Mouse (Mus musculus) embryonic facial prominence, embryonic 10.5 days (tissue): ENCODE data around the gene Ctnnd2. TPM values are rescaled to one million over a fixed set of nuclear protein-coding genes. Genes with fewer than 3 reads are reported as not detected.

Experiments used
- DNase-seq: peaks from one replicate; pipeline ENCODE4 v3.0.0-alpha.2; 2017; ENCODE audit warnings: low spot score
- H3K27ac ChIP-seq: fragments of 300-500 bp; sonication (generic); replicated peaks from 2 replicates; pipeline ENCODE4 v1.5.1; 2016; ENCODE audit warnings: mild to moderate bottlenecking
- H3K27me3 ChIP-seq: fragments of 300-500 bp; sonication (generic); replicated peaks from 2 replicates; pipeline ENCODE4 v1.6.1; 2016; ENCODE audit warnings: low read depth, mild to moderate bottlenecking; ENCODE audit not compliant: poor library complexity, severe bottlenecking
- H3K36me3 ChIP-seq: fragments of 300-500 bp; sonication (generic); replicated peaks from 2 replicates; pipeline ENCODE4 v1.6.1; 2016; ENCODE audit warnings: mild to moderate bottlenecking, moderate library complexity
- H3K4me1 ChIP-seq: fragments of 300-500 bp; sonication (generic); 2 replicates; pipeline ENCODE4 v1.6.1; 2016
- H3K4me3 ChIP-seq: fragments of 300-500 bp; sonication (generic); 2 replicates; pipeline ENCODE4 v1.5.1; 2016; ENCODE audit warnings: mild to moderate bottlenecking, moderate library complexity
- H3K9me3 ChIP-seq: fragments of 300-500 bp; sonication (generic); 2 replicates; pipeline ENCODE4 v1.6.1; 2016; ENCODE audit warnings: mild to moderate bottlenecking
- WGBS: fragments of 180-500 bp; shearing (Covaris S2); methylation state at CpG from one replicate; pipeline ENCODE4 v1.1.7; 2016; 5-methylcytosine and 5-hydroxymethylcytosine counted together
- polyA plus RNA-seq: library from polyadenylated mRNA; unstranded; fragments of >200 nt; fragmentation: Nextera tagmentation; extraction: Ambion mirVana; gene quantifications from 2 replicates; pipeline ENCODE4 v1.2.1, GENCODE M21; 2016

The Ctnnd2 gene
- polyA plus RNA-seq, 1 experiment from 2014 or later, result 13.3 TPM

DNA sequence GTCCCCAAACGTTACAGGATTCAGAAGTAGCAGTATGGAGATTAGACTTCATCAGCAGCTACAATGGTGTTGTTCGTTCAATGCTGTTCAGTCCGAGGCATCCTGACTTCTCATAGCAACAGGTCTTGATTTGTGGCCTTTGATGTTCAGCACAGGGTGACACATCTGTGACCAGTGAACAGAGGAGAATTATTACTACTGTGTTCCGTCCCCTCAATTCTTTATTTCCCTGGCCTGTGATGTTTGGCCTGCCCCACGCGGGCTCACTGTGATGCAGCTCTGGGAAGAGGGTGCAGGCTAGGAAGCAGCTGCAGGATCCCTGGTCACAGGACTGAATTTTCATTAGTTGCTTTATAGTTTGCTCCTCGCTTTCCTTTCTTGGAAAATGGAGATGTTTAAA, 197.6 kb downstream of the Ctnnd2 start:
- H3K27ac ChIP-seq, result no peak overlapping the region
- 78% methylated on average over 7 of the region's 7 CpGs for WGBS
- no peak for DNase-seq

DNA sequence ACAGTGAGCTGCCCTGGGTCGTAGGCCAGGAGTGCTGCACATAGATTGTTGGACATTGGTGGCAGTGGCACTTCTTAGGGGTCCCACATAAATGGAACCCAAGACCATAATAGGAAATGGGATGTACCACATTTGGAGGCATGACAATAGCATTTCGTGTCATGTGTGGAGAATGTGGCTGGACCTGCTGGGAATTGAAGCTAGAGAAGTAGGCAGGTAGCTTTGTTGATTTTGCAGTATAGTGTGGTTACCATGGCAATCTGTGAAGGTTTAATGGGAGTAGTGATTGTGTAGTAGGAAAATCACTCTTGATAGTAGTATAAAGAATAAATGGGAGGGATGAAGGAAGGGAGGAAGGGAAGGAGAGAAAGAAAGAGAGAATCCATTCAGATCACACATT, 198.8 kb downstream of the Ctnnd2 start:
- DNase-seq, result no peak
- H3K4me1 ChIP-seq, result no peaks in the 10 kb centered on the region
- no peaks in the 10 kb centered on the region for H3K9me3 ChIP-seq
- H3K27me3 ChIP-seq, result no peaks in the 10 kb centered on the region
- 81% methylated on average over 2 of the region's 2 CpGs for WGBS
- H3K27ac ChIP-seq, result no peak overlapping the region
- no peaks in the 10 kb centered on the region for H3K36me3 ChIP-seq
- no peak overlapping the region for H3K4me3 ChIP-seq

More for the DNA sequence above, 197.6 kb downstream of the Ctnnd2 start:
- no peaks in the 10 kb centered on the region for H3K36me3 ChIP-seq
- no peaks in the 10 kb centered on the region for H3K27me3 ChIP-seq
- H3K4me3 ChIP-seq, result no peak overlapping the region
- no peaks in the 10 kb centered on the region for H3K9me3 ChIP-seq
- no peaks in the 10 kb centered on the region for H3K4me1 ChIP-seq

DNA sequence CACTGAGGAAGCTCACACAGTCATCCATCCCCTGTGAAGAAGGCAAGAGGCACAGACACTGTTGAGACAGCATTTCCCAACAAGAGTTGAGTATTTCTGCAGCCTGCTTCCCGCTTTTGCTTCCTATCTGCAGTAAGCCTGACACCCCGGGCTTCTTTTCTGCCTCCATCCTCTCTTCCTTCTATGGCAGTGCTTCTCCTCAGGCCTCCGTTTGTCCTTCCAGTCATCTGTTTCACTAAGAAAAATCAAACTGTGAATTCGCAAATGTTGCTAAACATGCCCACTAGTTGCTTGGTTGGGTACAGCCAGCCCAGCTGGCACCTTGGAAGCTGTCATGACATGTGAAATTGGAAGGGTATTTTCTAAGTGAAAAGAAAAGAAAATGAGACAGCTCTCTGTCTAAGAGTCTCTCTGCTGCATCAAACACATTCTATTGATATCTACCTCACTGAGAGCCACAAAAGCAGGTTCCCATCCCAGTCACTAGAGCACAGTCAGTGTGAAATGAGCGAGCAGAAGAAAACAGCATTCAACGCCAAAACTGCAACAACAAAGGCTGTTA, 201.3 kb downstream of the Ctnnd2 start:
- DNase-seq, result no peak
- WGBS, result 84% methylated on average over 6 of the region's 6 CpGs
- Histone ChIP-seq H3K4me1 (no peaks in the 10 kb centered on the region), H3K4me3 (no peak overlapping the region), H3K9me3 (no peaks in the 10 kb centered on the region), H3K27ac (no peak overlapping the region), H3K36me3 (no peaks in the 10 kb centered on the region), H3K27me3 (no peaks in the 10 kb centered on the region)

DNA sequence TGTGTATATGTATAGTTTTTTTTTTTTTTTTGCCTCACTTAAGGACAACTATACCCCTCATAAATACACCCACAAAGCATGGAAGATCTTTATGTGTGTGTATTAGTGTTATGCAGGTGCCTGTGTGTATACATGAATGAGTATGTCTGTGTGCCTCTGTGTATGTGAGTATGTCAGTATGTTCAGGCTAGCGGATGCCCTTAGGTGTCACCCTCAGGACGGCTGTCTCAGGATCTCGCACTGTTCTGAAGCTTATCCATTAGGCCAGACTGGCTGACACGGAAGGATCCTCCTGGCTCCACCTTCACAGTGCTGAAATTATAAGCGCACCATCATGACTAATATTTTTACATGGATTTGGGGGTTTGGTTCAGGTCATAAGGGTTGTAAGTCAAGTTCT, 202.5 kb downstream of the Ctnnd2 start:
- Histone ChIP-seq H3K36me3 (no peaks in the 10 kb centered on the region), H3K27ac (no peak overlapping the region), H3K4me3 (no peak overlapping the region), H3K9me3 (no peaks in the 10 kb centered on the region), H3K27me3 (no peaks in the 10 kb centered on the region), H3K4me1 (no peaks in the 10 kb centered on the region)
- DNase-seq, result no peak
- WGBS, result 90% methylated on average over 5 of the region's 5 CpGs

DNA sequence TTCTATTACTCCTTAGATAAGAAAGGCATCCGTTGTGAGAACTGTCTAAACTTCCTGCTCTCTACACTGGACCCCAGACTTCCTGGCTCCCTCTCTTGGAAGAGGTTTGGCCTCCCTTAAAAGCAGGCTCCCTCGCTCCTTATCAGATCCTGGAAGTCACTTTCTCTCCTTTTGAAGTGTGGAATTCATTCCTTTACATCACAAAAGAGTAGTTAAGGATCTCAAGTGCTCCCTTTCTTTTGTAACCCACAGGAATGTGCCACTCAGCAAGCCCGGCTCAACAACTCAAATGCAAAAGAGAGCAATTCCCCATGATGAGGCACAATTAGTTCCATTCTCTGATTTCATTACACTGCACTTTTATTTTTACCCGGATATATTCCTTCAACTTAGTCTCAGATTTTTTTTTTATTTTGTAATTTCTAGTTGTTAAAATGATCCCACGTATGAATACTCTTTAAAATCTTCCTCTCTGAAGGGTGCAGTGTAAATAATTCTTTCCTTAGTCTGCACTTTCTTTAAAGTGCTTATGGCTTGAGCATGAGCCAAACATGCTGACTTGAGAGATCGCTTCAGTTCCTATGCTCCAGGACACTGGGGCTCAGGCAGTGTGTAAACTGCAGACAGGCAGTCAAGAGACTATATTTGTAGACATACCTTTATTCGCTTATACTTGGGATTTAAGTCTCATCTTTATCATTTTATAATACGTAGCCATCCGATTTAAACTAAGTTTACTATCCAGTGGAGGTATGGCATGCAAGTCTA, 210.9 kb downstream of the Ctnnd2 start:
- WGBS, result 22% methylated on average over 9 of the region's 9 CpGs
- no peaks in the 10 kb centered on the region for H3K9me3 ChIP-seq
- no peak overlapping the region for H3K4me3 ChIP-seq
- no peak overlapping the region for H3K27ac ChIP-seq
- no peaks in the 10 kb centered on the region for H3K36me3 ChIP-seq
- peaks cover 18% of the 10 kb centered on the region for H3K4me1 ChIP-seq
- no peak for DNase-seq
- no peaks in the 10 kb centered on the region for H3K27me3 ChIP-seq

DNA sequence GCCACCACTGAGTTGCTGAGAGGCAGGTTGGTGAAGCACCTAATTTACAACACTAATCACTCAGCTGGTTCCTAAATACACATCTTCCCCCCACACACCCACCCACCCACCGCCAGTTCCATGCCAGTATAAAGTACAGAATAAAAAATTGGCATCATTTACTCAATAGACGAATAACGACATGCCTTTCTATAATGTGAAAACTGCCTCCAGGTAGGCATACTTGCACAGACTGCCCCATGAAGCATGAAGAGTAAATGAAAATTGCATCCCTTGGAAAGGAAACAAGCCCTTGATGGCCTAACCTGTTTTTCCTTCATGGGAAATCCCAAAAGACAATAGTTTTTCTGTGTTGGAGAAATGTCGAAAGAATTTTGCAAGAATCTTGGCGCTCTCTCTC, 212.0 kb downstream of the Ctnnd2 start:
- Histone ChIP-seq H3K36me3 (no peaks in the 10 kb centered on the region), H3K27ac (no peak overlapping the region), H3K4me3 (no peak overlapping the region), H3K4me1 (peaks cover 18% of the 10 kb centered on the region), H3K9me3 (no peaks in the 10 kb centered on the region), H3K27me3 (no peaks in the 10 kb centered on the region)
- 75% methylated on average over 5 of the region's 5 CpGs for WGBS
- no peak for DNase-seq

DNA sequence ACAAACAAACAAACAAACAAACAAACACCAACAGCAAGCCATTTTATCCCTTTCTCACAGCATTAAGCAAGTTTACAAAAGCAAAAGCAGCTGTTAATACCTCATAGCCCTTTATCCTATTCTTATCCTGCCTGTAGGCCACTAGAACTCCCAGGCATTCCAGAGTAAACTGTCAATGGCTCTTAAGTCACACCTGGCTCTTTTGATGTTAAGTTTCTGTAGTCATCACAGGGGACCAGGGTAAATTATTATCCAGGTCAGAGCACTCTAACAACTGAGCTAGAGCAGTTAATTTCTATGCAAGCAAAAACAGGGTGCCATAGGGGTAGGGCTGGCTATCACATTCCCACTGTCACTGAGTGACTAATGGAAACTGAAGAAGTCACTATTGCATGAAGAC, 214.1 kb downstream of the Ctnnd2 start:
- Histone ChIP-seq H3K36me3 (no peaks in the 10 kb centered on the region), H3K27me3 (no peaks in the 10 kb centered on the region), H3K4me1 (peaks cover 18% of the 10 kb centered on the region), H3K4me3 (no peak overlapping the region), H3K9me3 (no peaks in the 10 kb centered on the region), H3K27ac (no peak overlapping the region)
- no peak for DNase-seq

DNA sequence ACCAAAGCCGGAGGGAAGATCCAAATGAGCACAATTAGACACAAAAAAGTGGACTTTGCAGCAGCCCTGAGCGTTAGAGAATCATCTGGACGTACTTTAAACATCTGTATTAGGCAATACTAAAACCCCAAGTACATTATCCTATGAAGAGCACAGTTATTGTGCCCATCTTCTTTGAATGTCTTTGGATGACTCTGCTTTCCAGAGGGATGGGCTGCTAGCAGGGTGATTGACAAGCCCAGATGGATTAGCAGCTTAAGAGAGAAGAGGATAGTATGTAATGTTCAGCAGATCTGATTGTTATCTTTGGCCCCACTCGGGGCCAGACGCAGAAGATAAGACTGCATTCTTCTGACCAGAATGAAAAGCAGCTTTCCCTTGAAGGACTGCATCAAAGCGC, 214.9 kb downstream of the Ctnnd2 start:
- H3K27ac ChIP-seq, result no peak overlapping the region
- no peaks in the 10 kb centered on the region for H3K9me3 ChIP-seq
- H3K36me3 ChIP-seq, result no peaks in the 10 kb centered on the region
- no peak for DNase-seq
- peaks cover 18% of the 10 kb centered on the region for H3K4me1 ChIP-seq
- WGBS, result 42% methylated on average over 6 of the region's 6 CpGs
- no peaks in the 10 kb centered on the region for H3K27me3 ChIP-seq
- H3K4me3 ChIP-seq, result no peak overlapping the region

DNA sequence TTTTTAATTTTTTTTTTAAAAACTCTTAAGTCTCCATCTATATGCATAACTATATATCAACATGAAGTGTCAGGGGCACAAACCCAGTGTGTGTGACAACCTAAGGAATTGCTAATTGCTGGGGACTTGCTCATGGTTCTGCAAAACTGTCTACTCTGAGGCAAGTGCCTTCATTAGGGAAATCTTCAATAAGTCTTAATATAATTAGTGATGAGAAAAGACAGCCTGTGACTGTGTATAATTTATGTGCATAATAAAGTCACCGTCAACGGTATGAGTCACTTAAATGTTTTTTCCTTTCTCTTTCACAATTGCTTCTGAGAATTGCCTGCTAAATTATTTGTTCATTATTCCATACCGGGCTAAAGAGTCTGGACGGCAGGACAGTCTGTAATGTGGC, 228.7 kb downstream of the Ctnnd2 start:
- no peaks in the 10 kb centered on the region for H3K9me3 ChIP-seq
- H3K27ac ChIP-seq, result no peak overlapping the region
- WGBS, result 92% methylated on average over 4 of the region's 4 CpGs
- DNase-seq, result no peak
- H3K36me3 ChIP-seq, result no peaks in the 10 kb centered on the region
- no peak overlapping the region for H3K4me3 ChIP-seq
- peaks cover 6% of the 10 kb centered on the region for H3K4me1 ChIP-seq
- no peaks in the 10 kb centered on the region for H3K27me3 ChIP-seq

DNA sequence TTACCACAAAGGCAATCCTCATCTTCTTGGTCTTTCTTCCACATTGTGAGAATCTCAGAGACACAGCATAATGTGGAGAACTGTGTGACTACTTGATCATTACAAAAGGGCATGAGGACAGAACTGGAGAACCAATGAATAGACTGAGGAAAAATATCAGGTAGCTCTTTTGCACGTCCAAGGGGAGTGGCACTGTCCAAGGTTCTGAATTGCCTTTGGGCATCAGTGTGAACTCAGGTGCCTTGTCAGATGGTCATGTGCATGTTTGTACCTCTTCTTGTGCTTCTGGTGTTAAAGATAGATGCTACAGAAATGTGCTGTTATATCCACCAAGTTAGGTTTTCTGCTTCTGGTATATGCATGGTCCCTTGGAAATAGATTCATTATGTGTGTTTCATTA, 233.9 kb downstream of the Ctnnd2 start:
- 2% methylated on average over 1 of the region's 1 CpGs for WGBS
- H3K4me1 ChIP-seq, result no peaks in the 10 kb centered on the region
- H3K4me3 ChIP-seq, result no peak overlapping the region
- peak; percentile 57 for DNase-seq
- H3K27me3 ChIP-seq, result no peaks in the 10 kb centered on the region
- H3K27ac ChIP-seq, result no peak overlapping the region
- H3K9me3 ChIP-seq, result no peaks in the 10 kb centered on the region
- no peaks in the 10 kb centered on the region for H3K36me3 ChIP-seq

DNA sequence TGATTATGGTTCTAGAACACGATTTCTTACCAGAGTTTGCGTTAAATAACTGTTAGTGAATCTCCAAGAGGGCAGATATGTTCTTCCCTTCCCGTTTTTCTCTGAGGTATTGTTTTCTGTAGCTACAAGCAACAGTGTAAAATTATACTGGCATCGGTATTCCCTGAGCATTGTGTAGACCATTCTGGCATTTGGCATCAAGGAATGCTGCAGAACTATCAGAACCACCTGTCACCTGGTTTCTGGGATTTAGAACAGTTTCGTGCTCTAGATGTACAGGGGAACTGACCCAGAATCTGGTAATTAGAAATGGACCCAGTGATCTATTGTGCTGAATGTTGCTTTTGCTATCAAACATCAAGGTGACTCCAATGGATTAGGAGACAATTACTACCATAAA, 250.8 kb downstream of the Ctnnd2 start:
- Histone ChIP-seq H3K27ac (no peak overlapping the region), H3K36me3 (no peaks in the 10 kb centered on the region), H3K4me1 (no peaks in the 10 kb centered on the region), H3K9me3 (no peaks in the 10 kb centered on the region), H3K27me3 (no peaks in the 10 kb centered on the region), H3K4me3 (no peak overlapping the region)
- DNase-seq, result no peak
- WGBS, result 92% methylated on average over 5 of the region's 5 CpGs

DNA sequence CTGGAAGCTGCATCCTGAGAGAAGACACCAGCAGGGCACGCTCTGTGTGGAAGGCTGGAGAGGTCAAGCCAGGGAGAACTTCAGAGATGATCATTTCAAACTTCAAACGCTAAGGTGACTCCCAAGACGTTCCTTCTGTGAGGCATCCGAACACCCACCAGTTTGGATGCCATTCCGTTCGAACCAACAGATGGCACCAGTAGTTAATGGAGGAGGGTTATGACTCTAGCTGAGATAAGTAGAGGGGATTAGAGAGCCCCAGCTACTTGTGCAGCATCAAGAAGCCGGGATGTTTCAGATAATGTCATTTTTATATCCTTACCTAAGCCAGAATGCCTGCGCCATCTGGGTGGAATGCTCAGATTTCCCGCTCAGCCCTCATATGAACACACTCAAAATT, 251.9 kb downstream of the Ctnnd2 start:
- no peaks in the 10 kb centered on the region for H3K36me3 ChIP-seq
- no peaks in the 10 kb centered on the region for H3K9me3 ChIP-seq
- H3K27ac ChIP-seq, result no peak overlapping the region
- no peak overlapping the region for H3K4me3 ChIP-seq
- DNase-seq, result no peak
- H3K27me3 ChIP-seq, result no peaks in the 10 kb centered on the region
- 68% methylated on average over 9 of the region's 9 CpGs for WGBS
- no peaks in the 10 kb centered on the region for H3K4me1 ChIP-seq

DNA sequence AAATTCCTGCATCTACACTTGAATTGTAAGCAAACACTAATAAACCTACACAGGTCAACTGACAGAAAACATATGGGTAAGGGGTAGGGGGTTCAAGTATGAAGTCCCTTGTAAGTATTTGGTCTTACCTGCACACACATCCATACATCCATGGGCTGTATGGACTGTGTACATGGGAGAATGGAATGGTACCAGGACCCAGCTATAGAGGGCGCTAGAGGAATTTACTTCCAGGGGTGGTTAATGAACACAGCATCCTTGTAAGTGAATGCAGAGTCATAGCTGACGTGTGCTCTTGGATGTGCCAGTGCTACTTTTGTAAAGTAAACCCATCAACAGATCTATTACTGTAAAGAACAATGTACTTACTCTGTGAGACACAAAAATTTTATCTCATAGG, 254.9 kb downstream of the Ctnnd2 start:
- Histone ChIP-seq H3K27me3 (no peaks in the 10 kb centered on the region), H3K9me3 (no peaks in the 10 kb centered on the region), H3K4me1 (no peaks in the 10 kb centered on the region), H3K36me3 (no peaks in the 10 kb centered on the region), H3K27ac (no peak overlapping the region), H3K4me3 (no peak overlapping the region)
- peak; percentile 28 for DNase-seq
- 25% methylated on average over 2 of the region's 2 CpGs for WGBS
